Comparison of ENCODE assay signal across 17 mouse cellular contexts in the genomic region with DNA sequence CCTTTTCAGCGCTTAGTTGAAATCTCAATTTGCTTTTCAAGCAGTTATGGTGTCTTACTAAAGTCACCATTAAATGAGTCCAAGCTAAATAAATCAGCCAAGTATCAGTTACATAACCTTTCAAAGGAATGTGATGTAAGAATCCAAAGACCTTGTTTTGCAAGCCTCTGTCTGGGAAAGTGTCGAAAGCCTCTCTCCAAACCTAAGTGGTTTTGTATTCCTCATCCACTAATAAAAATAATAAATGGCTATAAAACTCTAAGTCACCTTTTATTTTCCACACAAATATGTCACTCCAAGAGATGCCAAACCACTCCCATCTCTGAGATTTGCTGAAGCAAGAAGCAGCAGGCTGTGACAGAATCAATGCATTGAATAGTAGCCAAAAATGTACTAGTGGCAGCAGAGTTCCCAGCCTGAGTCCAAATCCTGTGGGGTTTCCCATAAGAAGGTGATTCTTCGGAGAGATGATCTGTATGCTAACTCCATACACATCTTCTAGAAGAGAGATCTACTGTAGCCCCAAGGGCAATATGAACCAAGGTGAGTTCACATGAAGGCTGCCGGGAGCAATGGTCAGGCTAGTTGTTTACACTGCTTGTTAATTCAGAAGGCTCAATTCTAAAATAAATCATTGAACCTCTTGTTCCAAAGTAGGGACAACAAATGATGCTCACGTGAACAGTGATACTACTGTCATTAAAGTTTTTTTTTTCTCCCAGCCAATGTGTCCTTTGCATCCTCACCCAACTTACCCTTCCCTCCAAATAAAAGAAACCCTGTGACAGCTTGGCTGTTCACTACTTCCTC.
DNase-seq lines count a peak whose midpoint lies in the region; ATAC-seq and TF ChIP-seq lines count a peak whose summit lies in the region.
"Had no signal": no experiment of that assay in that cellular context is flagged by ENCODE, and none has a peak within 500 bp of the region (broad histone marks: within the 10 kb centered on the region; RNA-seq: fewer than 3 reads in every experiment).

No protein-coding gene starts in this region.

- H3K9ac ChIP-seq in liver, adult 2 months (ENCODE audit: low read depth, low read length) = no peak overlapping the region
- H3K9ac ChIP-seq in liver, embryonic 12.5 days = no peak overlapping the region
- no peak overlapping the region for H3K9ac ChIP-seq in kidney, embryonic 14.5 days (ENCODE audit: low read depth, low read length)
- H3K9ac ChIP-seq: forebrain, postnatal 0 days; heart, embryonic 13.5 days had no signal

- peak overlapping the region; percentile 85 for H3K27ac ChIP-seq in liver, adult 2 months (replicated peaks; ENCODE audit: insufficient read depth, low read depth, low read length)
- H3K27ac ChIP-seq in liver, embryonic 12.5 days = no peak overlapping the region
- peak overlapping the region; percentile 68; the same call in 1 of the 2 replicates for H3K27ac ChIP-seq in kidney, embryonic 14.5 days (ENCODE audit: low read depth, low read length)
- H3K27ac ChIP-seq in cerebellum, adult 2 months (ENCODE audit: insufficient read depth, low read length) = no peak overlapping the region

- no peak for TF ChIP-seq CTCF in liver, adult 2 months (IDR thresholded peaks at IDR 0.05; ENCODE audit: low read depth, low read length)
- no peak for TF ChIP-seq CTCF in cerebellum, adult 2 months (IDR thresholded peaks at IDR 0.05; ENCODE audit: borderline replicate concordance, insufficient read depth, low read depth, low read length)

- H3K4me2 ChIP-seq in liver, embryonic 12.5 days = no peak overlapping the region
- no peak overlapping the region for H3K4me2 ChIP-seq in kidney, embryonic 14.5 days (replicated peaks; ENCODE audit: low read depth, low read length)
- H3K4me2 ChIP-seq: heart, embryonic 13.5 days had no signal

- no peaks in the 10 kb centered on the region for H3K27me3 ChIP-seq in liver, adult 2 months (ENCODE audit: control insufficient read depth, insufficient read depth, low read length)
- no peaks in the 10 kb centered on the region for H3K27me3 ChIP-seq in liver, embryonic 12.5 days (replicated peaks)
- H3K27me3 ChIP-seq in kidney, embryonic 14.5 days (ENCODE audit: control insufficient read depth, insufficient read depth, low read length) = no peaks in the 10 kb centered on the region
- H3K27me3 ChIP-seq in cerebellum, adult 2 months (ENCODE audit: control insufficient read depth, insufficient read depth, low read length) = no peaks in the 10 kb centered on the region
- H3K27me3 ChIP-seq: heart, embryonic 13.5 days had no signal

- peaks cover 9% of the 10 kb centered on the region for H3K4me1 ChIP-seq in liver, adult 2 months (ENCODE audit: control insufficient read depth, insufficient read depth, low read length)
- H3K4me1 ChIP-seq in liver, embryonic 12.5 days = no peaks in the 10 kb centered on the region
- no peaks in the 10 kb centered on the region; the same call in 1 of the 2 replicates for H3K4me1 ChIP-seq in kidney, embryonic 14.5 days (ENCODE audit: control insufficient read depth, insufficient read depth, low read length)
- no peaks in the 10 kb centered on the region for H3K4me1 ChIP-seq in cerebellum, adult 2 months (ENCODE audit: control insufficient read depth, insufficient read depth, low read length)

- no peak overlapping the region for H3K4me3 ChIP-seq in liver, adult 2 months (ENCODE audit: insufficient read depth, low read depth, low read length)
- no peak overlapping the region for H3K4me3 ChIP-seq in liver, embryonic 12.5 days
- H3K4me3 ChIP-seq in kidney, embryonic 14.5 days (ENCODE audit: low read length) = no peak overlapping the region
- no peak overlapping the region for H3K4me3 ChIP-seq in cerebellum, adult 2 months (replicated peaks; ENCODE audit: insufficient read depth, low read depth, low read length)
- H3K4me3 ChIP-seq: heart, embryonic 13.5 days had no signal

- 24% methylated on average over 5 of the region's 5 CpGs for WGBS in liver, adult 2 months
- whole genome bisulfite sequencing in liver, embryonic 12.5 days (ENCODE audit: insufficient replicate concordance) = 68% methylated on average over 5 of the region's 5 CpGs
- WGBS in kidney, embryonic 14.5 days = 54% methylated on average over 5 of the region's 5 CpGs
- WGBS in cerebellum, adult 2 months = 69% methylated on average over 5 of the region's 5 CpGs

- no peak for ATAC-seq in liver, embryonic 12.5 days
- ATAC-seq in kidney, embryonic 14.5 days (ENCODE audit: low FRiP score, low TSS enrichment) = peak; percentile 77
- ATAC-seq: activated CD4-positive, CD25-positive, alpha-beta regulatory T cell, adult 4 months; forebrain, postnatal 0 days; hindbrain, embryonic 16.5 days had no signal

- no peak for TF ChIP-seq POLR2A in liver, adult 2 months (IDR thresholded peaks at IDR 0.05; ENCODE audit: extremely low read depth, insufficient read depth, low read length)
- no peak for TF ChIP-seq POLR2A in cerebellum, adult 2 months (IDR thresholded peaks at IDR 0.05; ENCODE audit: borderline replicate concordance, insufficient read depth, low read length)

- no peaks in the 10 kb centered on the region for H3K36me3 ChIP-seq in liver, adult 2 months (ENCODE audit: control insufficient read depth, insufficient read depth, low read length)
- no peaks in the 10 kb centered on the region for H3K36me3 ChIP-seq in liver, embryonic 12.5 days
- H3K36me3 ChIP-seq in kidney, embryonic 14.5 days (ENCODE audit: control insufficient read depth, insufficient read depth, low read length) = no peaks in the 10 kb centered on the region
- H3K36me3 ChIP-seq: heart, embryonic 13.5 days had no signal

- H3K79me2 ChIP-seq in liver, adult 2 months (ENCODE audit: control insufficient read depth, insufficient read depth, low read length) = no peaks in the 10 kb centered on the region

- H3K9me3 ChIP-seq in liver, embryonic 12.5 days (replicated peaks) = no peaks in the 10 kb centered on the region
- peaks cover 4% of the 10 kb centered on the region; the same call in 1 of the 2 replicates for H3K9me3 ChIP-seq in kidney, embryonic 14.5 days (ENCODE audit: control insufficient read depth, low read length)
- H3K9me3 ChIP-seq: heart, embryonic 13.5 days had no signal

- peak; percentile 41 to 88 for DNase-seq in adrenal gland, adult (ENCODE audit: inconsistent age in 2 of 2, low spot score in 1 of 2)
- no peak for DNase-seq in adrenal gland, postnatal 4 days (ENCODE audit: low spot score in 2 of 2)
- peak; percentile 96 for DNase-seq in liver, adult 2 months (ENCODE audit: extremely low read depth, low read depth, low spot score)
- peak; percentile 70 for DNase-seq in lung, postnatal 25 days (ENCODE audit: low spot score)
- DNase-seq in embryo, embryonic 11 days = no peak
- DNase-seq in cerebellum, adult 2 months = no peak
- DNase-seq: cerebellum, adult 11-12 months; forebrain, postnatal 0 days; layer of hippocampus, adult 9-11 months; liver; right cerebral cortex, adult 18-20 months; thymus, postnatal 36 days had no signal

Comparison
In these comparisons a context has a peak if more than half of its experiments do, and no peak if none do; other contexts are left out.
1. DNase-seq: peak in adrenal gland, adult (2 of 2), liver, adult 2 months (single experiment) and lung, postnatal 25 days (single experiment); none in adrenal gland, postnatal 4 days (0 of 2), embryo, embryonic 11 days (single experiment) and cerebellum, adult 2 months (0 of 2).
2. H3K27ac ChIP-seq: peak in liver, adult 2 months (single experiment) and kidney, embryonic 14.5 days (single experiment); none in liver, embryonic 12.5 days (single experiment) and cerebellum, adult 2 months (single experiment).